Mouse (Mus musculus) small intestine, adult 2 months (tissue): Measurements from ENCODE around the gene Nav2. TPM values are rescaled to one million over a fixed set of nuclear protein-coding genes. Genes with fewer than 3 reads are reported as not detected.

Source experiments
- H3K27ac ChIP-seq: fragments of 200-500 bp; 2 replicates; pipeline ENCODE4 v1.5.1; 2012; ENCODE audit warnings: low read depth, low read length, control low read depth, inconsistent platforms; ENCODE audit not compliant: insufficient read depth
- H3K27me3 ChIP-seq: fragments of 200-500 bp; 2 replicates; pipeline ENCODE4 v1.6.1; 2012; ENCODE audit warnings: mild to moderate bottlenecking, moderate library complexity, low read length, inconsistent platforms; ENCODE audit not compliant: control insufficient read depth, insufficient read depth
- H3K36me3 ChIP-seq: fragments of 200-500 bp; 2 replicates; pipeline ENCODE4 v1.6.1; 2012; ENCODE audit warnings: mild to moderate bottlenecking, low read length, control low read depth, inconsistent platforms; ENCODE audit not compliant: control insufficient read depth, insufficient read depth
- H3K4me1 ChIP-seq: fragments of 200-500 bp; 2 replicates; pipeline ENCODE4 v1.6.1; 2012; ENCODE audit warnings: low read length, inconsistent platforms, mixed read lengths; ENCODE audit not compliant: control insufficient read depth, insufficient read depth, insufficient read length
- H3K4me3 ChIP-seq: fragments of 200-500 bp; 2 replicates; pipeline ENCODE4 v1.5.1; 2012; ENCODE audit warnings: low read depth, mild to moderate bottlenecking, control low read depth, inconsistent platforms, low read length, moderate library complexity
- CTCF ChIP-seq: fragments of 200-500 bp; IDR thresholded peaks from 2 replicates; pipeline ENCODE4 v1.5.1; 2012; ENCODE audit warnings: low read depth, mild to moderate bottlenecking, control low read depth, inconsistent platforms, low read length, moderate library complexity, mixed read lengths; ENCODE audit not compliant: insufficient replicate concordance, insufficient read length; ENCODE audit errors: extremely low read depth
- POLR2A ChIP-seq: fragments of 200-500 bp; IDR thresholded peaks from 2 replicates; pipeline ENCODE4 v1.6.1; 2012; ENCODE audit warnings: low read depth, mild to moderate bottlenecking, control low read depth, inconsistent platforms, low read length, moderate library complexity
- WGBS: fragments of 180-500 bp; shearing (Covaris S2); methylation state at CpG from one replicate; pipeline ENCODE4 v1.1.7; 2018; 5-methylcytosine and 5-hydroxymethylcytosine counted together
- polyA plus RNA-seq: library from polyadenylated mRNA; depleted of rRNA; stranded (reverse); fragments of >200 nt; gene quantifications from 2 replicates; pipeline ENCODE4 v1.2.3, GENCODE M21; 2012

Nav2 gene
- polyA plus RNA-seq, 1 experiment: 8.5 TPM

DNA sequence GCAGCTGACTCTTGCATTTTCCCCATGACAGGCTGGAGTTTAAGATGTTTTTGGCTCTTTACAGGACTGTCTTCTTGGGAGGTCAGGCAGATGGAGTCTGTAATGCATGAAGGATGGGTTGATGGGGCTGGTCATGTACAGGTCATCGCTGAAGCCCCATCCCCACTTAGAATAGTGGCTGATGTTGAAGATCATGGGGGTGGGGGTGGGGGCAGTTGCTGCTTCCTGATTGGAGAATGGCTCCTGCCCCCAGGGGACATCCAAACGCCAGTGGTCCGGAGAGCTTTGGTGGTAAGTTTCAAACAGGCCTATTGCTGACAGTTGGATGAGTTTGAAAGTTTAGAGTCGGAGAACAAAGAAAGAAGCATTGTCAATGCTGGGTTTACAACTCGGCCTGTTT is 333.7 kb downstream of the Nav2 start:
- no peaks in the 10 kb centered on the region for H3K36me3 ChIP-seq
- no peak overlapping the region for H3K4me3 ChIP-seq
- H3K4me1 ChIP-seq: peaks cover 12% of the 10 kb centered on the region
- no peak overlapping the region for H3K27ac ChIP-seq
- TF ChIP-seq CTCF (no peak), POLR2A (no peak)
- 81% methylated on average over 5 of the region's 5 CpGs for WGBS
- peaks cover 8% of the 10 kb centered on the region; the same call in 1 of the 2 replicates for H3K27me3 ChIP-seq

- Histone ChIP-seq H3K36me3 (no peaks in the 10 kb centered on the region), H3K4me1 (peaks cover 12% of the 10 kb centered on the region), H3K27me3 (peaks cover 8% of the 10 kb centered on the region; the same call in 1 of the 2 replicates), H3K4me3 (no peak overlapping the region), H3K27ac (no peak overlapping the region)
- TF ChIP-seq POLR2A (no peak), CTCF (no peak)
- WGBS: 91% methylated on average over 4 of the region's 4 CpGs
These were observed 334.6 kb downstream of the Nav2 start for GRCm38 (mm10) chr7:49243079-49243478.

GRCm38 (mm10) chr7:49245537-49246239 is 337.2 kb downstream of the Nav2 start:
- Histone ChIP-seq H3K4me1 (peaks cover 14% of the 10 kb centered on the region), H3K27ac (no peak overlapping the region), H3K4me3 (peak overlapping the region; percentile 66), H3K27me3 (peaks cover 8% of the 10 kb centered on the region; the same call in 1 of the 2 replicates), H3K36me3 (no peaks in the 10 kb centered on the region)
- WGBS: under 1% methylated on average over 68 of the region's 68 CpGs
- TF ChIP-seq CTCF (no peak), POLR2A (no peak; the same call in 1 of the 2 replicates)

GRCm38 (mm10) chr7:49246240-49246578 is 337.7 kb downstream of the Nav2 start:
- Histone ChIP-seq H3K27me3 (peaks cover 8% of the 10 kb centered on the region; the same call in 1 of the 2 replicates), H3K36me3 (no peaks in the 10 kb centered on the region), H3K4me3 (peak overlapping the region; percentile 66), H3K27ac (no peak overlapping the region), H3K4me1 (peaks cover 14% of the 10 kb centered on the region)
- WGBS: under 1% methylated on average over 31 of the region's 31 CpGs
- no peak for TF ChIP-seq CTCF
- TF ChIP-seq POLR2A: no peak

DNA sequence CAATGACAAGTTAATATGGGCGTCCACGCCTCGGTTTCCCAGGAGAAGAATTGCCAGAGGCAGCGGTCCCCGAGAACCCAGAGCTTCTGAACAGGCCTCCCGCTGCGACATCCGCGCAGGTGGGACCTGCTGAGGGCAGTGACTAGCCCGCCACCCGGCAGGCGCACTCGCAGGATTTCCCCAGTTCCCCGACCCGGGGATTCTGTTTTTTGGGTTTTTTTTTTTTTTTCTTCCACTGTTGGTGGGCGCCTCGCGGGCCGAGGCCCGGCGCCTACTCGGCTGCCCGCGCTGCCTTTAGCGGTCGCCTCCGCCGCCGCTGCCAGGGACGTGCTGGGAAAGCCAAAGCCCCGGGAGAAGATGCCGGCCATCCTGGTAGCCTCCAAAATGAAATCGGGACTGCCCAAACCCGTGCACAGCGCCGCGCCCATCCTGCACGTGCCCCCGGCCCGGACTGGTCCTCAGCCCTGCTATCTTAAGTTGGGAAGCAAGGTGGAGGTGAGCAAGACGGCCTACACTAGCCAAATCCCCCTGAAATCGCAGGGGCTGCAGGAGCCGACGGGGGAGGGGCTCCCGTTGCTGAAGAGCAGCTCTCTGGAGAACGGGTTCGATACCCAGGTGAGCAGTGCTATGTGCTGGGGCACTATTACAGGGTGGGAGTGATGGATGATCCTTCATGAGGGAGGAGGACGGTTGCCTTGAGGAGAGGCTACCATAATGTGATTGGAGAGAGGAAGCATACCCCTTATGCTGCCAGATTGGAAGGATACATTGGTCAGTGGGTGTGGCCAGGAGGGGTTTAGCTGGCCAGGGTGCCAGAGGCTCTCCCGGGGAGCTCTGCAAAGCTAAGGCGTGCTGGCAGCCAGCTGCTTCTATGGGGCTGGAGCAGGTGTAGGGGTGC is 338.3 kb downstream of the Nav2 start:
- H3K4me1 ChIP-seq: peaks cover 14% of the 10 kb centered on the region
- H3K36me3 ChIP-seq: no peaks in the 10 kb centered on the region
- peaks cover 8% of the 10 kb centered on the region; the same call in 1 of the 2 replicates for H3K27me3 ChIP-seq
- peak overlapping the region; percentile 9; the same call in 1 of the 2 replicates for H3K27ac ChIP-seq
- H3K4me3 ChIP-seq: peak overlapping the region; percentile 66
- WGBS: 3% methylated on average over 50 of the region's 50 CpGs
- TF ChIP-seq CTCF (no peak), POLR2A (no peak)

DNA sequence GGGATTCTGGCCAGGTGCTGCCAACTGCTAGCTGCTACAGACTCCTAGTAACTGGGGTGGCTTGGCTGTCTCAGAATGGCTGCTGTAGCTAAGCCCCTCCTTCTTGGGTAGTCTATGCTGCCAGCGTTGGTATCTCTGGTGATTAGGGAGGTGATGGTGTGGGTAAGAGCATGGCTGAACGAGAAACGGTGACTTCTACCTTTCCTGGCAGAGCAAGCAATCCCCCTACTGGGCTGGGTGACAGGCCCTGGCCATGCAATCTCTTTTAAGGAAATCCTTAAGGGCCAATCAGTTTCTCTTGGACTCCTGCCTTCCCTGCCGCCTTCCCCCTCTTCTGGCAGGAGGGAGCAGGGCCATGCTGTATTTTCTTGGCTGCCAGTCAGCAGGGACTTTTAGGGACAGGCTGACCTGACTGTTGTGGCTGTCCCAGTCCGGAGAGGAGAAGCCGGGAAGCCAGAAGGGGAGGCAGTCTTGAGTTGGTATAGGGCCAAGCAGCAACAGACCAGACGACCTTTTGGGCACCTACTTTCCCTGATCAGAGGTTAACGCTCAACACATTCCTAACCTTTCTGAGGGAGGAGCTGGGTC is 339.3 kb downstream of the Nav2 start:
- no peaks in the 10 kb centered on the region for H3K36me3 ChIP-seq
- 12% methylated on average over 8 of the region's 8 CpGs for WGBS
- H3K4me1 ChIP-seq: peaks cover 14% of the 10 kb centered on the region
- H3K4me3 ChIP-seq: peak overlapping the region; percentile 66
- no peak for TF ChIP-seq CTCF
- peak overlapping the region; percentile 33 for H3K27ac ChIP-seq
- peaks cover 8% of the 10 kb centered on the region; the same call in 1 of the 2 replicates for H3K27me3 ChIP-seq
